Mouse (Mus musculus): ENCODE measurements at regions not wholly inside any gene's neighbourhood (a gene's known extent, or its start where the extent isn't known, plus 50 kb on each side); places are given as distances from the start of the nearest gene placed in this dataset.

GRCm38 (mm10) chr19:37754024-37754423 lies 56.4 kb downstream of the Cyp26a1 start:
- no peak for DNase-seq (ENCODE audit: low spot score)

DNA sequence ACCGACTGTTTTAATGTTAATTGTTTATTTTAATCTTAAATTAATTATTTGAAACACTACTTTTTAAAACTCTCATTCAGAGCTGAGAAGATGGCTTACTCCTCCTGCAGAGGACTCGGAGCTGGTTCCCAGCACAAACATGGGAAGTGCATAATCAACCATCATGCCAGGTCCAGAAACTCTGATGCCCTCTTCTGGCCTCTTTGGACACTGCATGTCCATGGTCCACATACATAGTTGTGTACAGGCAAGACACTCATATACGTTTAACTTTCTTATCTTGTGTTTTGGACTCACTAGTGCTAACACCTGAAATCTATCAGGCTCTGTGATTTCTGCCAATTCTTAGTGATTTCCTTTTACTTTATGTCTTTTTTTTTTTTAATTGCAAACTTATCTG lies 57.8 kb downstream of the Cyp26a1 start:
- no peak for DNase-seq (ENCODE audit: low spot score)

DNA sequence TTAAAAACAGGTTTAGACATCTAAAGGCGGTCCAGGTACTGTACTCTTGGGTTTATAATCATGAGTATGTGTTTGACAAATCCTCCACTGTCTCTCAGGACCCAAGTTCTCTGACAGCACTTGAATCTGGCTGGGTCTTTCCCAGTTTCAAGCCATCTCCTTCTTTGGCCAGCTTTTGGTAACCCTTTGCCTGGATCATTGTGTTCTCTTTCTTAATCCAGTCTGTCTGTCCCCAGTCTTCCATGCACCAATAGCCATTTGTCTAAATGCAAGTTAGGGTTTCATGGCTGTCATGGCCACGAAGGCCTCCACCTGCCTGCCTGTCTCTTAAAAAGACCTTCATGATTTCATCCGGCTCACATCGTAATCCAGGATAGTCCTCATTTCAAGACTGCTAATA lies 71.8 kb downstream of the Cyp26a1 start:
- peak; percentile 51 for DNase-seq (ENCODE audit: low spot score)

GRCm38 (mm10) chr19:37771956-37772355 lies 74.4 kb downstream of the Cyp26a1 start:
- no peak for DNase-seq (ENCODE audit: low spot score)

- DNase-seq (ENCODE audit: low spot score) = no peak
Observed at GRCm38 (mm10) chr19:37774551-37774950, 77.0 kb downstream of the Cyp26a1 start.

- DNase-seq (ENCODE audit: low spot score) = no peak
Observed at GRCm38 (mm10) chr19:37774966-37775365, 77.4 kb downstream of the Cyp26a1 start.

DNA sequence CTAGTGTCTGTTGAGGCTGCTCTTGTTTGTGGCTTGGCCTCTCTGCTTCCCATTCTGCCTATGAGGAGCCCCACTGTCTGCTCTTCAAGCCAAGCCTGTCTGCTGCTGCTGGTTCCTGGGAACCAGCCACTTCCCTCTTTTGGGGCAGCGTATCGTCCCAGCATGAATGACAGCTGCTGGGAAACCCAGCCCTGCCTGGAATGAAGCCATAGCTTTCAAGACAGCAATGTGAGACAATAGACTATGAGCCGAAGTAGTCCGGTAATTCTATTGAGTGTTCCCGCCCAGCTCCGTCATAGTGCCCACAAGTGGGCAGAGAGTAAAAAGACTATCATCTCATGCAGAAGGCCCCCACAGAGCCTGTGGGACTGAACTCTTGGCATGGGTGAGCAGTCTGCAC lies 80.4 kb downstream of the Cyp26a1 start:
- DNase-seq (ENCODE audit: low spot score) = peak; percentile 40

DNA sequence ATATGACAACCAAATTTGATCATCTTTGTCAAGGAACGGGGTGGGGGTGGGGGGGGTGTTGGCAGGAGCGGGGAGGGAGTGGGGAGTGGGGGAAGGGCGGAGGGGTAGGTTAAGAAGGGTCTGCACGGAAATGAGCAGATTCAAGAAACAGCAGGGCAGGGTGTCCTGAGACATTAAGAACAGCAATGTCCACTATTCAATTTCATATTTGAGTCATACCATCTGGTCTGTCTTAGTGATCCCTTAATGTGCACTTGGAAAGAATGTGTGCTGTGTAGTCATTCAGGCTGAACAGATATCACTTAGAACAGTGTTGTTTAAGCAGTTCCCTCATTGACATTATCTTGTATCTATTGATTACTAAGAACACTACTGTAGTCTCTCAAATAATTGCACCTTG lies 81.0 kb downstream of the Cyp26a1 start:
- DNase-seq (ENCODE audit: low spot score) = no peak

- DNase-seq (ENCODE audit: low spot score) = no peak
Observed at GRCm38 (mm10) chr19:37788540-37788939, 90.9 kb downstream of the Cyp26a1 start.

- no peak for DNase-seq (ENCODE audit: low spot score)
Observed at GRCm38 (mm10) chr19:37789576-37790180, 92.1 kb downstream of the Cyp26a1 start.

DNA sequence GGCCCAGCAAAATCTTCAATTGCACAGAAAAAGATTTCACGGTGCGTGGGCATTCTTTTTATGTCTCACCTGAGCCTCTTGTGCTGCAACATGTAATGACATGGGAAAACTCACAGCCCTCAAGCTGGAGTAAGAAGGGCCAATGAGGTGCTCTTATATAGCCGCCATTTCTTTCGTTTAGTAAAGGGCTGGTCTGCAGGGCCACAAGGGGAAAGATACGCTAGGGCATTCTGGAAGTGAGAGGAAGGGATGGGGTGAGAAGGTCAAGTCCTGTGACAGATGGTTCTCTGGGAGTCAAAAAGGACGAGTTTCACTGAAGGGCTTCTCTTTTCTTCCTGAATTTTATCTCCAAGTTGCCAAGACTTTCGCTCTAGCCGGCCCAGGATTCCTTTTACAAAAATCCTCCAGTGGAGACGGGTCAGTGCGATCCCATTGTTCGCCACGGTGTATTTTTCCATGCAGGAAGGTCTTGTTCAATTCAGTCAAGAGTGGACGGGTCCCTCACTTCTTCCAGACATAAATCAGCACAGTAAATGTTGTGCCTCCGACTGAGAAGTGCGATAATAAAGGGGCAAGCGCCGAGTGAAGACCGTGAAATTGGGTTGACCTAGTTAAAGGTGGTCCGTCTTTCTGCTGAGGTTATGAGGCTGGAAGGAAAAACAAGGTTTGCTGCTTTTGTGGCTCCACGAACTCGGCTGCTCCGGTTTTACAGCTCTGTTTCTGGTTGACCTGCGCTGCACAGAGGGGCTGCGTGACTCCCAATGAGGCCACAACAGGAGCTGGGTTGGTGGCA lies 92.9 kb downstream of the Cyp26a1 start:
- DNase-seq (ENCODE audit: low spot score) = no peak

GRCm38 (mm10) chr19:37793176-37793575 lies 95.6 kb downstream of the Cyp26a1 start:
- DNase-seq (ENCODE audit: low spot score) = no peak

DNA sequence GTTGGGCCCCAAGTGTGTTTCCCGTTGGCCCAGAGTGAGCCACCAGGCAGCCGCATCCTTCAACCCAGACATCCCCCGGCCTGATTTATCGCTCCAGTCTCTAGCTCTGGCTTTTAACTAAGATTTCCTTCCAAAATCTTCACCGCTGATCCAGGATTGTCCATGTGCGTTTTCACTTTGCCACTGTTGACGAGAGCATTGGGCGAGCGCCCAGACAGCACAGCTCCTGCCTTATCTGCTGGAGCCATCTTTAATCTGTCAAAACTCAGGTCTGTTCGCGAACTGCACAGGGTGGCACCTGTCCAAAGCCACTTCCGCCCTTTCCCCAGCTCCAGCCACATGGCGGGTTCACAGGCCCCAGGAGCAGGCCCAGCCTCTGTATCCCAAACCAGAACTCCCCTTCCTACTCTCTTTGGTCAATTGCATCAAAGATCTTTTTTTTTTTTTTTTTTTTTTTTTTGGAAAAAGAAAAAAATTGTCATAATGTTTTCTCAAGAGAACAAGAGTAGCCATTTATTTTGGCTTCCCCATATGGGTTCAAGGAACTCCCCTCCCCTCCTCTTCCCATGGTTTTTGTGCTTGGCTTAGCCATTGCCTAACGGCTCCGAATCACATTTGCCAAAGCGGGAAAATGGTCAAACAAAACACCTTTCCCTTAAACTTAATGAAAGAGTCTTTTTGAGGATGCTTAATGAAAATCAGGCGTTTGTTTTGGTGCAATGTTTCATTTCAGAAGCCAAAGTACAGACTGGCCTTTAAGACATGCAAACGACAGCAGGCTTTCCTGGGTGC lies 98.2 kb downstream of the Cyp26a1 start:
- no peak for DNase-seq (ENCODE audit: low spot score)

DNA sequence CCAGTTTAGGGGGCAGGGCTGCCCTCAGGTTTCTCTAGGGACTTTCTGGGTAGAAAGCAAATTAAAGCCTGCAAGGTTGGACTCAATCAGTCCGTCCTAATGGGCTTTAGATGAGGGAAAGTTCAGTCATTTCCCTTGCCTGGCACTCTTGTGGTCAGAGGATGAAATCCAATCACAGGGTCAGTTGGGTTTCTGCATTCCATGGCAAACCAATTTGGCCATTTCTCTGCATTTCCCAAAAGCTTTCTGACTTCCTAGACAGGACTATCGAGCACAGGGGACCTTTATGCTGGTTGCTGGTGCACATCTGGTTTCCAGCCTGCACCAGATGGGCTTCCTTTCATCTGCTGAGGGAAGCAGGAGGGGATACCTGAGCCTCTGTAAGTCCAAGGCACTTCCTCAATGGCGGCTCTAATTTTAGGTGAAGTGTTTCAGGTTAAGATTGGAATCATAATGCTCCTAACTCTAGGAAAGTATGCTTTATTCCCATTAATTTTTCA lies 102.6 kb downstream of the Cyp26a1 start:
- no peak for DNase-seq (ENCODE audit: low spot score)

DNA sequence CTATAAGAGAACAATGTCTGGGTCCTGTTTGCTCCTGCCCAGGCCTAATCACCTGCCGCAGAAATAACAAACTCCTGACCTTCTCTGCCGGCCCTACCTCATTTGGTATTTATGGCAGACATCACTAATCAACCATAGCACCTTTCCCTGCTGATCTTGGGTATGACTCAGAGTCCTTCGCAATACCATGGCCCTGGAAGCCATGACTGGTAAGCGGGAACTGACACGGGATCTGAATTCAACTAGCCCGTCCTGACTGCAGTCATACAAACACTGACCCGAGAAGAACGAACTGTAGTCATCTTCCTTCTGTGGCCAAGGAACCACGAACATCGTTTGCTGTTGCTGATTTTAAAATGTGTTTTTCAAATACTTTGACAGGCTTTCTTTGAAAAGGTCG lies 112.1 kb downstream of the Cyp26a1 start:
- no peak for DNase-seq (ENCODE audit: low spot score)

- DNase-seq (ENCODE audit: low spot score) = peak; percentile 30
Observed at GRCm38 (mm10) chr19:37814089-37815073, 116.8 kb downstream of the Cyp26a1 start.

GRCm38 (mm10) chr19:37815627-37816026 lies 118.0 kb downstream of the Cyp26a1 start:
- DNase-seq (ENCODE audit: low spot score) = no peak

DNA sequence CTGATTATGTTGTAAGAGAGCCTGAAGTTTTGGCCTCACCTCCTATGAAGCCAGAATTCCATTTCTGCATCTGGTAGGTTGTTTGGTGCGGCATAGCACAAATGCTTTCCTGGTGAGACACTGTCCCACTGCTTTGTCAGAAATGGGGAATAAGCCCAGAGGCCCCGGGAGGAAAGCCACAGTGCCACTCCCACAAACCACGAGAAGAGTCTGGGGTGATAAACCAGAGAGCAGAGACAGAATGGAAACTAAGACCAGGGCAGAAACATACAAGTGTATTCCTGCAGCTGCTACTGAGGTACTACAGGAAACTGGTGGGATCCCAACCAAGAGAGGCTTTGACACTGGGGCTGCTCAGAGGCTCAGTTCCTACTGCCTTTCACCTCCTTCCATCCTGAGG lies 123.6 kb downstream of the Cyp26a1 start:
- peak; percentile 10 for DNase-seq (ENCODE audit: low spot score)

DNA sequence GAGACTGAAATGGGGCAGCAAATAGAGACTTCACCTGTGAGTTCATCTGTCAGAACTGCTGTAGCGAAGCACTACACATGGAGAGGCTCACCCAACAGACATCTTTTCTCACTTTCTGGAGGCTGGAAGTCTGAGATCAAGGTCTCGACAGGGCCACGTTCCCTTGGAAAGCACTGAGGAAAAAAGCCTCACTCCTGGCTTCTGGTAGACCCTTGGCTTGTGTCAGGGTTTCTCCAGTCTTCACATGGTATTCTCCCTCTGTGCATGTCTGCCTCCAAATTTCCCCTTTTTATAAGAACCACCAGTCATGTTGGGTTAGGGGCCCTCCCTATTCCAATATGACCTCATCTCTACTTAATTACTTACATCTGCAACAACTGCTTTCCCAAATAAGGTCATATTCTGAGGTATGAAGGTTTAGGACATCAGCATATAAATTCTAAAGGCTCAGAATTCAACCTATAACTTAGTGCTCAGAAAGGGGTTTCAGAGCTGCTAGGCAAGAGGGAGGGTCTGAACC lies 124.1 kb downstream of the Cyp26a1 start:
- DNase-seq (ENCODE audit: low spot score) = no peak

- DNase-seq (ENCODE audit: low spot score) = no peak
Observed at GRCm38 (mm10) chr19:37824155-37824554, 126.6 kb downstream of the Cyp26a1 start.

GRCm38 (mm10) chr19:37831406-37831805 lies 133.8 kb downstream of the Cyp26a1 start:
- DNase-seq (ENCODE audit: low spot score) = peak; percentile 51

Data from adipocyte (in vitro differentiated cells).